Mouse (Mus musculus) ES-Bruce4 (cell line): ENCODE measurements around the gene Il31.

Source experiments
- CTCF ChIP-seq: IDR thresholded peaks from one replicate; pipeline ENCODE4 v1.8.1; 2011; ENCODE audit warnings: low read depth, low read length
- POLR2A ChIP-seq: IDR thresholded peaks from one replicate; pipeline ENCODE4 v1.8.1; 2011; ENCODE audit warnings: low read length; ENCODE audit not compliant: insufficient read depth

DNA sequence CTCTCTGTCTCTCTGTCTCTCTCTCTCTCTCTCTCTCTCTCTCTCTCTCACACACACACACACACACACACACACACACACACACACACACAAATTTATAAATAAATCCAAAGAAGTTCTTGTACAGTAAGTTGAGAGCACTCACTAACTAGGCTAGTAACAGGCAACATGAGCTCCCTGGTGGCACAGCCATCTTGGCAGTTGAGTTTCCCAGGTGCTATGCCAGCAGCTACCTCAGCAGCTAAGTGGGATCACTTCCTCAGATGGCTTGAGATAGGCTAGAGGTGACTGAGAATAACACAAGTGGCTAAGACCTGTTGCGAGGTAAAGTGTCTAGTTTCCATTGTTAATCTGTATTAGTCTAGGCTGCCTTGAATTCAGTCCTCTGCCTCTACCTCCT lies 50.0 kb downstream of the Il31 start:
- TF ChIP-seq CTCF = no peak
- no peak for TF ChIP-seq POLR2A
